Mouse (Mus musculus) brain, embryonic 14.5 days (tissue): ENCODE data around the gene Ice1. TPM values are rescaled to one million over a fixed set of nuclear protein-coding genes. Genes with fewer than 3 reads are reported as not detected.

ENCODE experiments used
- DNase-seq: peaks from one replicate; pipeline ENCODE4 v3.0.0-alpha.2; 2011; ENCODE audit warnings: low read depth
- CTCF ChIP-seq: fragments of 200-500 bp; IDR thresholded peaks from 2 replicates; pipeline ENCODE4 v1.5.1; 2012; ENCODE audit warnings: inconsistent platforms, mild to moderate bottlenecking, moderate library complexity, borderline replicate concordance; ENCODE audit not compliant: insufficient read depth, insufficient read length; ENCODE audit errors: extremely low read depth
- POLR2A ChIP-seq: fragments of 200-500 bp; IDR thresholded peaks from 2 replicates; pipeline ENCODE4 v1.6.1; 2012; ENCODE audit warnings: mild to moderate bottlenecking, inconsistent platforms, borderline replicate concordance; ENCODE audit not compliant: poor library complexity, insufficient read depth, insufficient read length, severe bottlenecking; ENCODE audit errors: extremely low read depth
- polyA plus RNA-seq: library from polyadenylated mRNA; depleted of rRNA; stranded (reverse); fragments of >200 nt; gene quantifications from 2 replicates; pipeline ENCODE4 v1.2.3, GENCODE M21; 2012

The Ice1 gene
- polyA plus RNA-seq, 1 experiment, result 121 TPM

DNA sequence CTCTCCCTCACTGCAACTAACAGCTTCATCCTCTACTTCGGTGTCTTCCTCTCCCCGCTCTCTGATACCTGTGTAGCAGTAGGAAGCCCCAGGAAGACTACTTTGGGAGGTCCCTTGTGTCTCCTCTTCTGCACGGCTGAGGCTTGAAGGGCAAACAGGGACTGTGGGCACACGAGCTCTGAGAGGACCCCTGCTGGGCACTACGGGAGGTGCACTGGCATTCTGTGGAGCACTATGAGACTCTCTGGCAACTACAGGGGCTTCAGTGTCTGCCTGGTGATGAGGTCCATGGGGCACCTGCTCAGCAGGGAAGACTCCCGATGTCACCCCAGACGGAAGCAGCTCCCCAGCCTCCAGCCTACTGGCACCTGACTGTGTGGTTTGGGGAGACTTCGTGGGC lies 32.7 kb downstream of the Ice1 start:
- no peak for DNase-seq
- TF ChIP-seq POLR2A, result no peak
- peak; percentile 42; the same call in 1 of the 2 replicates for TF ChIP-seq CTCF

DNA sequence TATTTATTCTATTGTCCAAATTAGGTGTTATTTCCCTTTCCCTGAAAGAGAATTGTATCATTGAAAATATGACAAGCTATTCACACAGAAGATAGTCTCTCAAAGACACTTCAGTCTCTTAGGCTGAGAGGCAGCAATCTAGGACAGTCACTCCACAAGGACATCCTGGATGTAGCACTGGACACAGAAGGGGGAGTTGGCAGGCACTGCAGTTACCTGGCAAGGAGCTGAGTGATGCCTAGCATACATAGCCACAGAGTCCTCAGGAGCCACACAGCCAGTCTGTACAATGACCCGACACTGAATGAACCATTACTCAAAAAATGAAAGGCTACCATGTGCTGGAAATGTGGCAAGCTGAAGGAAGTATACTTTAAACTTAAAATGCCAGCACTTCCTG lies 35.9 kb downstream of the Ice1 start:
- TF ChIP-seq POLR2A (no peak), CTCF (no peak)
- no peak for DNase-seq

DNA sequence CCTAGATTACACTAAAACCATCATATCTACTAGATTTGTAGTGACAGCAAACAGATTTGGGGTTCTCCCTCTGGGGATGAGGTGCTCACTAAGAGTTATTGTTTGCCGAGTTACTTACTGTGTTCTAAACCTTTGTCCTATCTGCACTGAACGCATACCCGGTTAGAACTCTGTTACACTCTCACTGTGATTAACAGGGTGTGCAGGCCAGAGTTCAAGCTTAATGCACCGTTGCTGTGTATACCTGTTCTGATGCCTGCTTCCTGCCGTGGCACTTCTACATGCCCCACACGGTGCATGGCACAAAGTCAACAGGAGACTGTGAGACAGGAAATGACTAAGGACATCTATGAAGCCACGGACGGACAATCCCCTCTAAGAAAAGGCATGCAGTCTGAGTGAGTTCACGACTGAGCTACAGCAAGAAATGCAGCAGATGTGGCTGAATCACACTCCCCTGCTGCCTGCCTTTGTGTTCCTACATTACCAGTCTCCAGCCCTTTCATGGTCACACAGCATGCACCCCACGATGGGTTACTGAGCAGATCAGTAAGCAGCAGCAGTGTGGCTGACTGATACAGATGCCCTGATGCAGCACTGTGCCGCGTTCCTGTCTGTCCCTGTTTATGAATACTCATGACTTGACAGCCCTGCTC lies 37.3 kb downstream of the Ice1 start:
- peak; percentile 29 for DNase-seq
- TF ChIP-seq POLR2A (no peak), CTCF (no peak)

DNA sequence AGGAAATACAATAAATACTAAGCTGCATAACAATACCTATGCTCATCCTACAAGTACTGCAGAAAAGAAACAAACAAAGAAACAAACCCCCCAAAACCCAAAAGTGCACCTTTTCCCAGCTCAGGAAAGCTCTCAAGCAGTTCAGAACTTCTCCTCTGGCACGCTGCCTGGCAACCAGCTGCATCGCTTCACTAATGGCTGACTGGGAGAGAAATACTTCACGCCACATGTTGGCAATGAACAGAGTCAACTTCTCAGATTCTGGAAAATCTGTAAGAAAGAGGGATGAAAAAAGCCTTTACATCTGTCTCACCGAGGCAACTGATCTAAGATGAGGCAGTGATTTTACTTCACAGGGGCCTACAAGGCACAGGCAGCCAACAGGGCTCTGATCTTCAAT lies 38.5 kb downstream of the Ice1 start:
- TF ChIP-seq CTCF (no peak), POLR2A (no peak)
- peak; percentile 32 for DNase-seq

DNA sequence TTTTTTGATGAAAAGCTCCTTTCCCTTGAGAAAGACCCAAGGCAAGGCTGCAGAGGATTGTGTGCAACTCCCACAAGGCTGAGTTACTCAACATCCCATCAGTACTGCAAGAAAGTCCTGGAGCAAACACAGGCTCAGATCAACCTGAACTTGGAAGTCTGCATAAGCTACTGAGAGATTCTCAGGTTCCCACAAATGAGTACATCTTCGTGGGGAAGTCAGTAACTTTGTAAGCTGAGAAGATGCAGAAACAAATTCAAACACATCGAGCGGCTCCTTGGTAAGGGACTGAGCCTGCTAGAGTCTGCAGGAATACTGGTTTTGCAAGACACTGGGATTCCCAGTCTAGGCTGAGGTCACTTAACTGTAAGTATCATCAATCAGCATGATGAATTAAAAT lies 40.5 kb downstream of the Ice1 start:
- no peak for DNase-seq
- TF ChIP-seq POLR2A, result no peak
- no peak for TF ChIP-seq CTCF

DNA sequence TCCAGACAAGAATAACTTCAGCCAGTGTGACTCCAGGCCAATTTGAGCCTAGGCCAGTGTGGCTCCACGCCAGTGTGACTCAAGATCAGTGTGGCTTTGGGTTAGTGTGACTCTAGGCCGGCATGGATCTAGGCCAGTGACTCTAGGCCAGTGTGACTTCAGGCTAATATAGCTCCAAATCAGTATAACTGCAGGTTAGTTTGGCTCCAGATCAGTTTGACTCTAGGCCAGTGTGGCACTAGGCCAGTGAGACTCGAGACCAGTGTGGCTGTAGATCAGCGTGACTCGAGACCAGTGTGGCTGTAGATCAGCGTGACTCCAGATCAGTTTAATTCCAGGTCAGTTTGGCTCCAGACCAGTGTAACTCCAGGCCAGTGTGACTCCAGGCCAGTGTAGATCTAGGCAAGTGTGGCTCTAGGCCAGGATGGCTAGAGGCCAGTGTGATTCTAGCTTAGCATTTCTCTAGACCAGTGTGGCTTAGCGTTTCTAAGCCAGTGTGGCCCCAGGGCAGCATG lies 47.1 kb downstream of the Ice1 start:
- TF ChIP-seq CTCF (no peak), POLR2A (no peak)

DNA sequence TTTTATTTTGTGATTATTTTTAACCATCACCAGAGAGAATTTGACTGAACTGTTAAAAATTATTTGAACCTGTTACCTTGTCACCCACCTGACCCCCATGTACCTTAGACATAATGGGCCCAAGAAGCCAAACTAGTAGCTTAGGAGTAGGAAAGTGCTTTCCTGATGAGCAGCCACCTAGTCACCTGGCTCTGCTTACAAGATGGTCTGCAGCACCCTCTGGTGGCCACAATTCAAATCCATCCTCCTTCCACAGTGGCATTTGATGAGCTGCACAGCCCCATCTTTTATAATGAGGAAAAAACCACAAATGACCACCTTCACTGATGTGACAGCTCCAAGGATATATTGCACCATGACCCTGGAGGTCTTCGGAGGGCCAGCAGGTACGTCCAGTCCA lies 50.5 kb downstream of the Ice1 start:
- peak; percentile 88 for DNase-seq
- no peak for TF ChIP-seq POLR2A
- peak; percentile 89 for TF ChIP-seq CTCF

More for the DNA sequence above, 47.1 kb downstream of the Ice1 start:
- no peak for DNase-seq

DNA sequence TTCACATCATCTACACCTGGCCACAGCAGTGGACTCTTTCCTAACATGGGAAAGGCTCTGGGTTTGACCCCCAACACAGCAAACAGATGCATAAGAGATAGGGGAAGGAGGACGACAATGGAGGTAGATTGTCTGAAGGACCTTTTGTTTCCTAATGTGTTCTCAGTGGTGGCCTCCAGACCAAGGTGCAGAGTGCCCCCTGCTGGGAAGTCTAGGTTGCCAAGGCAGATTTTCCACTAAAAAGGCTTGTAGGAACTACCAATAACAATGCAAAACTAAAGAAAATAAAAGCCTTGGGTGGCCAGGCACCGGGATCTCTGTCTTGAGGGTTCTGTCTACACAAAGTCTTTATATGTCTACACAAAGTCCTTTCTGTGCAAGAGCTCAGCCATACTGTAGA lies 54.9 kb downstream of the Ice1 start:
- TF ChIP-seq CTCF, result peak; percentile 65; the same call in 1 of the 2 replicates
- no peak for TF ChIP-seq POLR2A
- peak; percentile 80 for DNase-seq

DNA sequence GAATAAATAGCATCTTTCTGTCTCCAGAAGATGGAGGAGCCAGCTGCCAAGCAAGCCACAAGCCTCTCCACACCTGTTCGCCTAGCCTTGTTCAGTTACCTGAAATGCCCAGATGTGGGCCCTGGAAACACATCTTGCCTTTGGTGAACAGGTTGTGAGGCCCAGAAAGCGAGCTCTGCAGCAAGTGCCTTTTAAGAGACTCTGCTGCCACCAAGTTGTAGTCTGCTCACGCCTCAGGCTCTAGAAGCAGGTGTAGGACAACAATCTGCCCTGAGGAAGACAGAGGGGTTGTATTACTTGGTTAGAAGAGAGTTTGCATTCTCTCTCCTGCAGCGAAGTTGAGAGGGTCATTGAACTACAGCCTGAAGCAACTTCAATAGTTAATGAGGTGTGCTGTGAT lies 55.9 kb downstream of the Ice1 start:
- TF ChIP-seq CTCF, result 0 out of 2 replicates have a peak, but pooled peaks have one; percentile 15
- no peak for TF ChIP-seq POLR2A
- DNase-seq, result peak; percentile 49

DNA sequence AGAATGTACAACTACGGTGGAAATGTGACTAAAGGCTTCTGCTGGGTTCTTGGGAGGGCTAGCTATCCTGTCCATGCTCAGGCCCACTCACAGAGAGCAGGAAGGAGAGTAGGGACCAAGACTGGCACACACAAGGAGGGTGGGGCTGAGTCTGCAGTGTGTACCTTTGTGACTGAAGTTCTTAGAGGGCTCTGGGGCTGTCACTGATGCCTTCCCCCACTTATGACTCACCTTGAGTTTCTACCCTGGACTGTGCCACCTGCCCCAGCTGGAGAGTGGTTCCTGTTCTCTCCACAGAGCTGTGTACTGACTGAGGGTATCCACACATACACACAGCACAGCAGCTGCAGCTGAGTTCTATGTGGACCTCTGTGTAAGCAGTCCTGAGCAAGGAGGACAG lies 63.2 kb downstream of the Ice1 start:
- TF ChIP-seq CTCF, result no peak
- no peak for TF ChIP-seq POLR2A
- no peak for DNase-seq

DNA sequence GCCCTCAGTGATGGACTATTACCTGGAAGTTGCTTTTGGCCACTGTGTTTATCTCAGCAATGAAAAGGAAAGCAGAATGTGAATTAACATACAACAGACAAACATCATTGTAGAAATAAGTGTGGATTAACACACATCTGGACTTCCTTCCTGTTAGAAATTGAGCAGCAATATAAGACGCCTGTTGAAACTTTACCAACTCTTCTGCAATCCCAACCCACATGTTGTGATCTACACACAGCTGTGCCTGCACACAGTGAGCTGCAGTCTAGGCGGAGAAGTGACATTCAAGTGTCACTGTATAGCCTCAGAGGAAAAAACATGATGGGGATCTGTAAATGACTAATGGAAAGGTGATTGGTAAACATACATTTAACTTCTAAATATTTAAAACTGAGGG lies 69.5 kb downstream of the Ice1 start:
- DNase-seq, result no peak
- TF ChIP-seq CTCF (no peak), POLR2A (no peak)

DNA sequence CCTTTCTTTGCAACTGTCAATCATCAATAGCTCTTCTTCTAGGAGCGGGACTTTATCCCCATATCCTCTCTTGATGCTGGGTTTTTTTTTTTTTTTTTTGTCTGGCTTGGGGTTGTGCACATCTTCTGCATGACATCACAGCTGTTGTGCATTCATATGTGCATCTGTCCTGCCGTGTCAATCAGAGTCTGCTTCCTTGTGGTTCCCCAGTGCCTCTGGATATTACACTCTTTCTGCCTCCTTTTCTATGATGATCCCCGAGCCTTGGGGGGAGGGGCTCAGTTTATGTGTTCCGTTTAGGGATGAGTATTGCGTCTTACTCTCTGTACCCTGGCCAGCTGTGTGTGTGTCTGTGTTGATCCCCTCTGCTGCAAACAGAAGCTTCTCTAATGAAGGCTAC lies 84.0 kb downstream of the Ice1 start:
- no peak for TF ChIP-seq CTCF
- TF ChIP-seq POLR2A, result no peak
- DNase-seq, result no peak
